Mouse (Mus musculus) lung, postnatal 0 days (tissue): ENCODE measurements at regions not wholly inside any gene's neighbourhood (a gene's known extent, or its start where the extent isn't known, plus 50 kb on each side); places are given as distances from the start of the nearest gene placed in this dataset.

Experiments
- ATAC-seq: fragments of 200-750 bp; cut with Nextera tagmentation; 2 replicates; pipeline ENCODE4 v1.8.0; 2017; ENCODE audit warnings: moderate library complexity
- DNase-seq: peaks from one replicate; pipeline ENCODE4 v3.0.0-alpha.2; 2016; ENCODE audit warnings: low spot score
- H3K27ac ChIP-seq: fragments of 300-500 bp; sonication (generic); 2 replicates; pipeline ENCODE4 v1.5.1; 2014; ENCODE audit warnings: antibody characterized with exemption, mild to moderate bottlenecking, low read length, mixed read lengths
- H3K27me3 ChIP-seq: fragments of 300-500 bp; sonication (generic); replicated peaks from 2 replicates; pipeline ENCODE4 v1.6.1; 2014; ENCODE audit warnings: low read length, mixed read lengths; ENCODE audit not compliant: insufficient read depth
- H3K36me3 ChIP-seq: fragments of 300-500 bp; sonication (generic); 2 replicates; pipeline ENCODE4 v1.6.1; 2014; ENCODE audit warnings: low read length, mixed read lengths; ENCODE audit not compliant: insufficient read depth
- H3K4me1 ChIP-seq: fragments of 300-500 bp; sonication (generic); 2 replicates; pipeline ENCODE4 v1.6.1; 2014; ENCODE audit warnings: antibody characterized with exemption, low read depth, low read length, mixed read lengths; ENCODE audit not compliant: insufficient read depth
- H3K4me2 ChIP-seq: fragments of 300-500 bp; sonication (generic); replicated peaks from 2 replicates; pipeline ENCODE4 v1.6.1; 2014; ENCODE audit warnings: low read depth, mild to moderate bottlenecking, low read length, moderate library complexity, mixed read lengths
- H3K4me3 ChIP-seq: fragments of 300-500 bp; sonication (generic); 2 replicates; pipeline ENCODE4 v1.5.1; 2014; ENCODE audit warnings: low read depth, low read length
- H3K9ac ChIP-seq: fragments of 300-500 bp; sonication (generic); replicated peaks from 2 replicates; pipeline ENCODE4 v1.6.1; 2014; ENCODE audit warnings: low read depth, mild to moderate bottlenecking
- H3K9me3 ChIP-seq: fragments of 300-500 bp; sonication (generic); 2 replicates; pipeline ENCODE4 v1.6.1; 2016; ENCODE audit warnings: low read length, mixed read lengths
- CTCF ChIP-seq: IDR thresholded peaks from 2 replicates; pipeline ENCODE4 v1.5.1; 2016; ENCODE audit warnings: antibody characterized with exemption, mild to moderate bottlenecking
- EP300 ChIP-seq: IDR thresholded peaks from 2 replicates; pipeline ENCODE4 v1.6.1; 2016; ENCODE audit warnings: antibody characterized with exemption, mild to moderate bottlenecking, control low read depth
- WGBS: fragments of 180-500 bp; shearing (Covaris S2); extraction: QIAGEN DNeasy Blood & Tissue Kit; methylation state at CpG from one replicate; pipeline ENCODE4 v1.1.7; 2014; 5-methylcytosine and 5-hydroxymethylcytosine counted together

- H3K4me2 ChIP-seq: no peak overlapping the region
- 0 out of 2 replicates have a peak, but pooled peaks have one; percentile 25 for ATAC-seq
- no peaks in the 10 kb centered on the region for H3K36me3 ChIP-seq
Observed at GRCm38 (mm10) chr16:87134452-87134851, 219.5 kb upstream of the N6amt1 start.

GRCm38 (mm10) chr16:87133874-87134273 is 220.1 kb upstream of the N6amt1 start:
- DNase-seq: no peak
- no peak for ATAC-seq
- Histone ChIP-seq H3K27me3 (no peaks in the 10 kb centered on the region), H3K27ac (no peak overlapping the region), H3K9ac (no peak overlapping the region), H3K4me1 (no peaks in the 10 kb centered on the region), H3K36me3 (no peaks in the 10 kb centered on the region), H3K4me2 (no peak overlapping the region), H3K9me3 (no peaks in the 10 kb centered on the region), H3K4me3 (no peak overlapping the region)
- 61% methylated on average over 6 of the region's 6 CpGs for WGBS
- TF ChIP-seq CTCF (no peak), EP300 (no peak)

More at GRCm38 (mm10) chr16:87134452-87134851, 219.5 kb upstream of the N6amt1 start:
- TF ChIP-seq EP300 (peak; percentile 88), CTCF (no peak)
- peak; percentile 51 for DNase-seq
- H3K27me3 ChIP-seq: no peaks in the 10 kb centered on the region
- H3K4me3 ChIP-seq: no peak overlapping the region
- H3K9ac ChIP-seq: no peak overlapping the region
- no peaks in the 10 kb centered on the region for H3K4me1 ChIP-seq
- H3K27ac ChIP-seq: no peak overlapping the region
- no peaks in the 10 kb centered on the region for H3K9me3 ChIP-seq

- no peak overlapping the region for H3K4me2 ChIP-seq
- H3K9ac ChIP-seq: no peak overlapping the region
- DNase-seq (peak; percentile 63), ATAC-seq (peak; percentile 71)
- H3K27me3 ChIP-seq: no peaks in the 10 kb centered on the region
- peak overlapping the region; percentile 68; the same call in 1 of the 2 replicates for H3K27ac ChIP-seq
- no peaks in the 10 kb centered on the region for H3K9me3 ChIP-seq
- 53% methylated on average over 4 of the region's 4 CpGs for WGBS
- H3K4me3 ChIP-seq: no peak overlapping the region
- H3K36me3 ChIP-seq: no peaks in the 10 kb centered on the region
- H3K4me1 ChIP-seq: no peaks in the 10 kb centered on the region
- TF ChIP-seq CTCF (no peak), EP300 (peak; percentile 90)
Observed at GRCm38 (mm10) chr16:87132082-87132481, 221.9 kb upstream of the N6amt1 start.

- TF ChIP-seq CTCF: no peak
- TF ChIP-seq EP300: peak; percentile 79
- ATAC-seq (peak; percentile 59), DNase-seq (peak; percentile 65)
- WGBS: 49% methylated on average over 12 of the region's 12 CpGs
- no peaks in the 10 kb centered on the region for H3K4me1 ChIP-seq
- H3K27me3 ChIP-seq: no peaks in the 10 kb centered on the region
- H3K27ac ChIP-seq: peak overlapping the region; percentile 68
- no peak overlapping the region for H3K9ac ChIP-seq
- H3K36me3 ChIP-seq: no peaks in the 10 kb centered on the region
- H3K4me3 ChIP-seq: no peak overlapping the region
- H3K9me3 ChIP-seq: no peaks in the 10 kb centered on the region
- H3K4me2 ChIP-seq: no peak overlapping the region
Observed at GRCm38 (mm10) chr16:87130733-87131640, 223.0 kb upstream of the N6amt1 start.

- ATAC-seq: no peak
- peak overlapping the region; percentile 63; the same call in 1 of the 2 replicates for H3K27ac ChIP-seq
- DNase-seq: no peak
Observed at GRCm38 (mm10) chr16:87129021-87129420, 225.0 kb upstream of the N6amt1 start.

GRCm38 (mm10) chr16:87128230-87128629 is 225.8 kb upstream of the N6amt1 start:
- DNase-seq (peak; percentile 82), ATAC-seq (peak; percentile 89)
- TF ChIP-seq CTCF (no peak), EP300 (peak; percentile 97)
- Histone ChIP-seq H3K4me3 (no peak overlapping the region), H3K4me1 (no peaks in the 10 kb centered on the region), H3K9ac (no peak overlapping the region), H3K27ac (peak overlapping the region; percentile 63), H3K4me2 (peak overlapping the region; percentile 14; the same call in 1 of the 2 replicates), H3K9me3 (no peaks in the 10 kb centered on the region), H3K27me3 (no peaks in the 10 kb centered on the region), H3K36me3 (no peaks in the 10 kb centered on the region)
- WGBS: 48% methylated on average over 13 of the region's 13 CpGs

More at GRCm38 (mm10) chr16:87129021-87129420, 225.0 kb upstream of the N6amt1 start:
- H3K9ac ChIP-seq: no peak overlapping the region
- H3K4me1 ChIP-seq: no peaks in the 10 kb centered on the region
- no peaks in the 10 kb centered on the region for H3K36me3 ChIP-seq
- H3K4me2 ChIP-seq: no peak overlapping the region
- whole genome bisulfite sequencing: 92% methylated on average over 3 of the region's 3 CpGs
- H3K4me3 ChIP-seq: no peak overlapping the region
- no peak for TF ChIP-seq EP300
- TF ChIP-seq CTCF: no peak
- H3K27me3 ChIP-seq: no peaks in the 10 kb centered on the region
- no peaks in the 10 kb centered on the region for H3K9me3 ChIP-seq
